Mouse (Mus musculus) v-Abl transformed pro-B cells (cell line): ENCODE data around the gene Ybey.

Experiments used
- in situ Hi-C, 2 experiments: fragments of 400-800 bp; cut with MboI; formaldehyde crosslinking; loops; one replicate each; pipeline ENCODE4 v1.15.1; 2025; ENCODE audit not compliant: unreplicated experiment in 2 of 2

Gene Ybey

GRCm38 (mm10) chr10:76468203-76469162 is at the start of gene Ybey, which contains the start of gene Mcm3ap:
Ybey (minus strand) TSS chr10:76469114.
Mcm3ap (plus strand) TSS chr10:76468927.
- in situ Hi-C loops, result no loop called here

- in situ Hi-C loops, result no loop called here
Observed at GRCm38 (mm10) chr10:76512965-76513583, 44.2 kb upstream of the Ybey start.

GRCm38 (mm10) chr10:76505865-76506264 is 37.0 kb upstream of the Ybey start:
- in situ Hi-C loops, result no loop called here

- in situ Hi-C loops, result no loop called here
Observed at GRCm38 (mm10) chr10:76504271-76504943, 35.5 kb upstream of the Ybey start.

- in situ Hi-C loops, result no loop called here
Observed at GRCm38 (mm10) chr10:76497522-76497921, 28.6 kb upstream of the Ybey start.

- in situ Hi-C loops, result no loop called here
Observed at GRCm38 (mm10) chr10:76496366-76496765, 27.5 kb upstream of the Ybey start.

- in situ Hi-C loops, result no loop called here
Observed at GRCm38 (mm10) chr10:76495501-76495900, 26.6 kb upstream of the Ybey start.

GRCm38 (mm10) chr10:76493527-76493926 is 24.6 kb upstream of the Ybey start:
- in situ Hi-C loops, result no loop called here

- in situ Hi-C loops, result no loop called here
Observed at GRCm38 (mm10) chr10:76489205-76489604, 20.3 kb upstream of the Ybey start.

GRCm38 (mm10) chr10:76488265-76488664 is 19.4 kb upstream of the Ybey start:
- in situ Hi-C loops, result no loop called here

- in situ Hi-C loops, result no loop called here
Observed at GRCm38 (mm10) chr10:76486302-76486701, 17.4 kb upstream of the Ybey start.

- in situ Hi-C loops, result no loop called here
Observed at GRCm38 (mm10) chr10:76481480-76481879, 12.6 kb upstream of the Ybey start.

GRCm38 (mm10) chr10:76480851-76481250 is 11.9 kb upstream of the Ybey start:
- in situ Hi-C loops, result no loop called here

GRCm38 (mm10) chr10:76473759-76474158 is 4.8 kb upstream of the Ybey start:
- in situ Hi-C loops, result no loop called here

GRCm38 (mm10) chr10:76462721-76463120 is 6.2 kb downstream of the Ybey start:
- in situ Hi-C loops, result no loop called here

- in situ Hi-C loops, result no loop called here
Observed at GRCm38 (mm10) chr10:76462312-76462711, 6.6 kb downstream of the Ybey start.

GRCm38 (mm10) chr10:76461255-76461654 is 7.7 kb downstream of the Ybey start:
- in situ Hi-C loops, result no loop called here

- in situ Hi-C loops, result loop anchor here in 1 of 2 experiments (5.0 kb wide), 1 partner anchor 277 kb away; no protein-coding TSS in a partner anchor
Observed at GRCm38 (mm10) chr10:76455289-76455688, 13.6 kb downstream of the Ybey start.

- in situ Hi-C loops, result no loop called here
Observed at GRCm38 (mm10) chr10:76448851-76449250, 20.1 kb downstream of the Ybey start, which contains the start of gene 2610028H24Rik. 2610028H24Rik (plus strand) TSS chr10:76449081.

GRCm38 (mm10) chr10:76447406-76448229 is 21.3 kb downstream of the Ybey start:
- in situ Hi-C loops, result no loop called here
